ENCODE assay signal across 8 mouse cellular contexts in the genomic region with DNA sequence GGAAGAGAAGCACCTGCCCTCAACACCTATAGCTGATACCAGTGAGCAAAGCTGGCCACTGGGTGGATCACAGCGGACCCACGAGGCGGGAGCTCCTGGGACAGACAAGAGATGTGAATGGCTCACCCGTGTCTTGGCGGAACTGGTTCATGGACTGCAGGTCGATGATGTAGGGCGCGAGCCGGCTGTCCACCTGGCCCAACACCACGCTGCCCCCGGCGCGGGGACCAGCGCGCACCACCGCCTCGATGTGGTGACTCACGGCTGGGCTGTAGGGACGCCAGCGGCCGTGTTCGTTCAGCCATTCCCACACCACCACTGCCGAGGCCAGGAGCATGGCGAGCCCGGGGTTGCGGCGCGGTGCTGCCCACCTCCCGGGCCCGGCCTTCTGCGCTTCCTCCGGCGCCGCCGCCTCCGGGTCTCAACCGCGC. TPM values are rescaled to one million over a fixed set of nuclear protein-coding genes. Genes with fewer than 3 reads are reported as not detected.
DNase-seq lines count a peak whose midpoint lies in the region; ATAC-seq and TF ChIP-seq lines count a peak whose summit lies in the region.

No protein-coding gene starts in this region.

- no peak for TF ChIP-seq POLR2A in spleen, adult 2 months (IDR thresholded peaks at IDR 0.05; ENCODE audit: low read depth, low read length)

- H3K4me3 ChIP-seq in spleen, adult 2 months (ENCODE audit: extremely low read depth, insufficient read depth, insufficient read length) = peak overlapping the region; percentile 65
- peak overlapping the region; percentile 87 for H3K4me3 ChIP-seq in forebrain, embryonic 12.5 days (replicated peaks)
- H3K4me3 ChIP-seq in liver, embryonic 13.5 days (replicated peaks) = peak overlapping the region; percentile 62
- H3K4me3 ChIP-seq in neural tube, embryonic 13.5 days = peak overlapping the region; percentile 82

- no peaks in the 10 kb centered on the region for H3K9me3 ChIP-seq in forebrain, embryonic 12.5 days
- H3K9me3 ChIP-seq in liver, embryonic 13.5 days (replicated peaks) = no peaks in the 10 kb centered on the region
- no peaks in the 10 kb centered on the region for H3K9me3 ChIP-seq in neural tube, embryonic 13.5 days

- peak; percentile 67 for ATAC-seq in forebrain, embryonic 12.5 days (ENCODE audit: low FRiP score)
- peak; percentile 53 for ATAC-seq in liver, embryonic 13.5 days (ENCODE audit: low read depth)
- peak; percentile 60 for ATAC-seq in neural tube, embryonic 13.5 days (ENCODE audit: low read depth)

- 3% methylated on average over 38 of the region's 38 CpGs for WGBS in spleen, adult 2 months
- WGBS in forebrain, embryonic 12.5 days = under 1% methylated on average over 33 of the region's 38 CpGs
- WGBS in liver, embryonic 13.5 days (ENCODE audit: insufficient replicate concordance) = 1% methylated on average over 38 of the region's 38 CpGs
- WGBS in neural tube, embryonic 13.5 days = under 1% methylated on average over 37 of the region's 38 CpGs

- H3K9ac ChIP-seq in forebrain, embryonic 12.5 days = peak overlapping the region; percentile 91
- H3K9ac ChIP-seq in liver, embryonic 13.5 days = peak overlapping the region; percentile 71
- peak overlapping the region; percentile 96 for H3K9ac ChIP-seq in neural tube, embryonic 13.5 days

- H3K27me3 ChIP-seq in spleen, adult 2 months (ENCODE audit: control insufficient read depth, insufficient read depth, low read length) = peaks cover 2% of the 10 kb centered on the region; the same call in 1 of the 2 replicates
- H3K27me3 ChIP-seq in forebrain, embryonic 12.5 days = no peaks in the 10 kb centered on the region
- peaks cover 36% of the 10 kb centered on the region for H3K27me3 ChIP-seq in liver, embryonic 13.5 days
- H3K27me3 ChIP-seq in neural tube, embryonic 13.5 days = no peaks in the 10 kb centered on the region

- no peaks in the 10 kb centered on the region for H3K36me3 ChIP-seq in spleen, adult 2 months (ENCODE audit: control insufficient read depth, insufficient read depth, low read length)
- H3K36me3 ChIP-seq in forebrain, embryonic 12.5 days (replicated peaks) = peaks cover 15% of the 10 kb centered on the region
- H3K36me3 ChIP-seq in liver, embryonic 13.5 days = no peaks in the 10 kb centered on the region
- H3K36me3 ChIP-seq in neural tube, embryonic 13.5 days = no peaks in the 10 kb centered on the region

- no peak for DNase-seq in spleen, adult 2 months (ENCODE audit: low read depth in 1 of 2, low spot score in 2 of 2)
- no peak for DNase-seq in spleen, postnatal 36 days (ENCODE audit: low spot score in 2 of 2)
- peak; percentile 64 for DNase-seq in brain, adult 2 months (ENCODE audit: low read depth, low spot score)
- DNase-seq in induced T-regulatory cell, adult 2 months (ENCODE audit: low read depth) = peak; percentile 38
- no peak for DNase-seq in liver, embryonic 13.5 days
- DNase-seq in thymus, postnatal 0 days (ENCODE audit: low spot score) = no peak

- TF ChIP-seq CTCF in spleen, adult 2 months (IDR thresholded peaks at IDR 0.05; ENCODE audit: extremely low read depth, insufficient read depth, insufficient read length, insufficient replicate concordance) = no peak

- peak overlapping the region; percentile 81 for H3K4me2 ChIP-seq in forebrain, embryonic 12.5 days
- H3K4me2 ChIP-seq in liver, embryonic 13.5 days = peak overlapping the region; percentile 70
- peak overlapping the region; percentile 77 for H3K4me2 ChIP-seq in neural tube, embryonic 13.5 days

- H3K27ac ChIP-seq in spleen, adult 2 months (ENCODE audit: insufficient read depth, low read length) = no peak overlapping the region
- peak overlapping the region; percentile 95 for H3K27ac ChIP-seq in forebrain, embryonic 12.5 days
- H3K27ac ChIP-seq in liver, embryonic 13.5 days = no peak overlapping the region
- H3K27ac ChIP-seq in neural tube, embryonic 13.5 days (replicated peaks) = peak overlapping the region; percentile 96

- H3K4me1 ChIP-seq in spleen, adult 2 months (ENCODE audit: control insufficient read depth, insufficient read depth, insufficient read length) = no peaks in the 10 kb centered on the region
- peaks cover 43% of the 10 kb centered on the region for H3K4me1 ChIP-seq in forebrain, embryonic 12.5 days
- H3K4me1 ChIP-seq in liver, embryonic 13.5 days (replicated peaks) = peaks cover 12% of the 10 kb centered on the region
- peaks cover 51% of the 10 kb centered on the region for H3K4me1 ChIP-seq in neural tube, embryonic 13.5 days (replicated peaks)

RNA-seq across cellular contexts. Expression of a gene that starts 0.4 kb away (rescaled TPM):
- 4.3 TPM in 2 replicates for polyA plus RNA-seq in spleen, adult 2 months (2012; rRNA removed)
- 34.2 and 37.4 TPM in 2 replicates for polyA plus RNA-seq in forebrain, embryonic 12.5 days (2016; fragmentation: Nextera tagmentation; extraction: Ambion mirVana)
- polyA plus RNA-seq in liver, embryonic 13.5 days (2015; fragmentation: Nextera tagmentation; extraction: Ambion mirVana) = 1.6 and 1.9 TPM in 2 replicates
- polyA plus RNA-seq in neural tube, embryonic 13.5 days (2015; fragmentation: Nextera tagmentation; extraction: Ambion mirVana) = 34.2 and 35.5 TPM in 2 replicates
- polyA plus RNA-seq in thymus, postnatal 0 days (2015; fragmentation: Nextera tagmentation; extraction: Ambion mirVana) = 3.4 and 4.3 TPM in 2 replicates

RNA-seq across cellular contexts. Expression of a gene that starts 40.3 kb away (rescaled TPM):
- polyA plus RNA-seq in spleen, adult 2 months (2012; rRNA removed) = 30.5 and 41.7 TPM in 2 replicates
- polyA plus RNA-seq in forebrain, embryonic 12.5 days (2016; fragmentation: Nextera tagmentation; extraction: Ambion mirVana) = 0.37 and 0.55 TPM in 2 replicates
- 1.0 TPM in 2 replicates for polyA plus RNA-seq in liver, embryonic 13.5 days (2015; fragmentation: Nextera tagmentation; extraction: Ambion mirVana)
- polyA plus RNA-seq in neural tube, embryonic 13.5 days (2015; fragmentation: Nextera tagmentation; extraction: Ambion mirVana) = 0.54 and 0.89 TPM in 2 replicates
- polyA plus RNA-seq in thymus, postnatal 0 days (2015; fragmentation: Nextera tagmentation; extraction: Ambion mirVana) = 2.6 and 2.9 TPM in 2 replicates

RNA-seq across cellular contexts. Expression of a gene that starts 44.6 kb away (rescaled TPM):
- polyA plus RNA-seq in spleen, adult 2 months (2012; rRNA removed) = 4.9 and 6.4 TPM in 2 replicates
- 17.9 and 18.4 TPM in 2 replicates for polyA plus RNA-seq in forebrain, embryonic 12.5 days (2016; fragmentation: Nextera tagmentation; extraction: Ambion mirVana)
- polyA plus RNA-seq in liver, embryonic 13.5 days (2015; fragmentation: Nextera tagmentation; extraction: Ambion mirVana) = 29.6 and 41.6 TPM in 2 replicates
- 7.9 and 8.0 TPM in 2 replicates for polyA plus RNA-seq in neural tube, embryonic 13.5 days (2015; fragmentation: Nextera tagmentation; extraction: Ambion mirVana)
- 32.3 and 35.0 TPM in 2 replicates for polyA plus RNA-seq in thymus, postnatal 0 days (2015; fragmentation: Nextera tagmentation; extraction: Ambion mirVana)

Comparison
In these comparisons a context has a peak if more than half of its experiments do, and no peak if none do; other contexts are left out.
1. DNase-seq: peak in brain, adult 2 months (single experiment) and induced T-regulatory cell, adult 2 months (single experiment); none in spleen, adult 2 months (0 of 2), spleen, postnatal 36 days (0 of 2), liver, embryonic 13.5 days (single experiment) and thymus, postnatal 0 days (single experiment).
2. H3K27ac ChIP-seq: peak in forebrain, embryonic 12.5 days (single experiment) and neural tube, embryonic 13.5 days (single experiment); none in spleen, adult 2 months (single experiment) and liver, embryonic 13.5 days (single experiment).
3. Peak in every context shown above with its lines, with median percentiles within 50 percentile points of each other: H3K4me3 ChIP-seq, ATAC-seq, H3K4me2 ChIP-seq and H3K9ac ChIP-seq.